Mouse (Mus musculus) layer of hippocampus, postnatal 36 days (tissue): ENCODE results near the gene Btf3. TPM values are rescaled to one million over a fixed set of nuclear protein-coding genes. Genes with fewer than 3 reads are reported as not detected.

Source experiments
- DNase-seq, 2 experiments: peaks; one replicate each; pipeline ENCODE4 v3.0.0; 2022
- total RNA-seq, 2 experiments: library from RNA; stranded (reverse); gene quantifications; 2 replicates each; pipeline ENCODE4 v1.2.3; 2021

The Btf3 gene
- total RNA-seq, 2 experiments from 2014 or later, result 187 to 191 TPM

DNA sequence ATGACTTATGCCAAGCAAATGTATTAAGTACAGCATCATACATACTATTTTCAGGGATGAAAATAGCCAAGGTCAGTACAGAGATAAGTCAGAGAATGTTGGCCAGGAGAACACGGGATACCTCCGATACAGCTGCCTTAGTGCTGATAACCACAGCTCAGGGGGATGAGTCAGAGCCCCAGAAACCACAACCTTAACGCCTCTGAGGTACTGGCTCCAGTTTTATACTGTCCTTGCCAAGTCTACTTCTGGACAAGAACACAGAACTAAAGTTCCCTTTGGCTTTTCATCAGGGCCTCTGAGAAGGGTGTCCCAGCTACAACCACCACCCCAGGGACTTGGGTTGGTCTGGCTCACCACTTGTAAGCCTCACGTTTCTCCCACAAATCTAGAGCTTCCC, 41.2 kb downstream of the Btf3 start:
- no peak for DNase-seq

DNA sequence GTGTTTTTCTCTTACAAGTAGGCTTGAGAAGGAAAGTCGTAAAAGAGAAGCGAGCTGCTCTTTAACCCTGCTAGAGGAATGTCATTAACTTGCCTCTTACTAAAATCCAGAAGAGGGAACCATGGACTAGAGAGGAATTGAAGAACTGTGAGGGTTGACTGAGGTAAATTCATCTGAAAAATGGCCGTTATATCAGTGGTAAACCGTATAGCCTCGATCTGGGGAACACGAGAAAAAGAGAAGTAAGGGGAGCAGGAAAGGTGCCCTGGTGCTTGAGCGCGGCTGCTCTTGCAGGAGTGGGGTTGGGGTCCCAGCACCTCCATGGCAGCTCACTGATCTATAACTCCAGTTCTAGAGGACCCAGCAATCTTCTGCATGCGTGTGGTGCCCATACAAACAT, 42.8 kb downstream of the Btf3 start:
- DNase-seq, result no peak

DNA sequence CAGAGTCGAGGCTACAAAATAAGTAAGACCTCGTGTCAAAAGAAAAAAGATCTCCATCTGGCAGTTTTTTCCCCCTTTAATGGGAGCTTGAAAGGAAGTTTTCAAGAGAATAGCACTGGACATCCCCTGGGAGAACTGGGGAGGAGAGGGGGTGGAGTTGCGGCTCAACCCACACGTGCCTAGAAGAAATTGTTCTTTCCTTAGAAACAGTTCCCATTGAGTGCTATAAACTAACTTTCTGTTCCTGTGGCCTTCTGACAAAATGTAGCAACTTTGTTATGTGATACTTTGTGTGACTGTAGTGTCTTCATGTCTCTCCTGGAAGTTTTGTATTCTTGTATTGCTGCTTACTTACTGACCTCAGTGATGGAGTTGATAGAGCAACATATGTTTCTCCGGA, 52.7 kb downstream of the Btf3 start:
- no peak for DNase-seq

DNA sequence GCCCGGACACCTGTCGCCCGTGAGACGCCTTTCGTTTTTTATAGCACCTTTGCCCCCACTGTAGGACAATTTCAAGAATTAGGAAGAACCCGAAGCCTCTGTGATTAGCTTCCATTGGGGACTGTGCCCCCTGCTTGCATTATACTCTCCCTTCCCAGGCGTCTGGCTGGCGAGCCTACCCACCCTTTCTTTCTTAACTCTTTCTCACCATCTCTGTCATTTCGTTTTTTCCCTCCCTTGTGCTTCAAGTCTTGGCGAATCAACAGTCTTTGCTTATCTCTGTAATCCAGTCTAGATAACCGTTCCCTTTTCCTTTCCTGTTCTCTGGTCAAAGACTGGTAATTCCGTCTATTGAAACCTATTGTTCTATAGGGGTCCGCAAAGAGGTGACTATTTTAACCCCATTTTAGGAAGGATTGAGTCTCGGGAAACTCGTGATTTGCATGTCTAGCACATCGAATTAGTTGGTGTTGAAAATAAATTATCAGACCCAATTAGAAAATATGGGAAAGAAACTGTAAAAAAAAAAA, 53.3 kb downstream of the Btf3 start:
- no peak for DNase-seq

DNA sequence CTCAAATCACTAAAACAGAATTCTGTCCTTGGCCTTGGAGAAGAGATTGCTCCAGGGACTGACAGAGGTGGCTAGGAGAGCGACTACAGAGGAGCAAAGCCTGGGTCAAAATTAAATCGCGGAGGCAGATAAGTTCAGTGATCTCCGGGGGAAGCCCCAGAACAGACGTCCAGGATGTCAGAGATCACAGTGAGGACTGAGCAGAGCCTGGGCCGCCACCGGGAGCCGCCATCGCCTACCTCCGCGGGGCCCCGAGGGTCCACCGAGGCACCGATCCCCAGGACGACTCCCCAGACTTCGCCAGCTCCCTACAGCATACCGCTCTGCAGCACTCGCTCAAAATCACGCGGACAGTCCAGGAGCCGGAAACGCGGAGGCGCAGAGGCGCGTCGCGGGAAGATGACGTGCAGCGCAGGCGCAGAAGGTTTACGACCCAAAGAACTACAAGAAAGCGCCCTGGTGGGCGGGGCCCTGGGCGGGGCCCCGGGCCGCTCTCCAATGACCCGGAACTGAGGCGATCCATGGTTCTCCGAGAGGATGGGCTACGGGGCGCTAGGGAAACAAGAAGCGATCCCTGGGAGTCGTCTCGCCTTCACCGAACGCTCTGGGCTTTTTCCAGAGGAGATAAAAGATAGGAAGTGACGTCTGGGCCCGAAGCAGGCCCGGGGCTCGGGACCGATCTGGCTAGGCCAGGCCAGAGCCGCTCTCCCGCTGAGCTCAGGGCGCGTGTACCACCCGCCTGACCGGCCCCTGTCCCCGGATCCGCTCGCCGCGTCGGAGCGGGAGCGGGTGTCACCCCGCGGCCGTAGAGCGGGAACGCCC, 54.0 kb downstream of the Btf3 start, which contains the start of the genes Utp15 and Ankra2:
Gene Utp15 (minus strand): TSS at position 406 of the 822 bp plus-strand sequence.
Gene Ankra2 (plus strand): TSS at position 439 of the 822 bp plus-strand sequence.
- DNase-seq, result peak; percentile 98 to 99

Other genes with a start within 250 kb of the Btf3 start
- 100 to 1,000 TPM in 1 of 2 experiments, 10 to 100 TPM in 1; 92.7 to 103 TPM for gene Arhgef28, start 110.6 kb downstream of the Btf3 start, total RNA-seq
- 10 to 100 TPM; 20.6 to 20.7 TPM for gene Utp15, start 54.0 kb downstream of the Btf3 start, total RNA-seq
- gene Ankra2, start 53.9 kb downstream of the Btf3 start, total RNA-seq, result 10 to 100 TPM; 48.0 to 51.0 TPM
- not detected for gene Gm21976, start 37.1 kb downstream of the Btf3 start, total RNA-seq
- 1 to 10 TPM in 1 of 2 experiments, under 1 TPM in 1; 0.65 to 1.4 TPM for gene Foxd1, start 37.2 kb upstream of the Btf3 start, total RNA-seq
- not detected for gene Gm10320, start 175.0 kb upstream of the Btf3 start, total RNA-seq